Mouse (Mus musculus): ENCODE data around the gene Slc47a2.
"Not testable (repeated sequence)": the region's sequence is repeated elsewhere in the genome, so short reads cannot be mapped to it uniquely, and the experiment has no call there.

Slc47a2 gene

GRCm38 (mm10) chr11:61346133-61346532 lies 3.5 kb upstream of the Slc47a2 start:
- intact Hi-C loops (cut with DNase I): loop anchor here (5.0 to 10.0 kb wide), 2 partner anchors 41 to 241 kb away; no protein-coding TSS in a partner anchor

GRCm38 (mm10) chr11:61341971-61342370 lies 689 bp downstream of the Slc47a2 start:
- intact Hi-C loops (cut with DNase I): loop anchor here (10.0 kb wide), 1 partner anchor 237 kb away; no protein-coding TSS in a partner anchor

- intact Hi-C loops (cut with DNase I): loop anchor here (10.0 kb wide), 1 partner anchor 236 kb away; no protein-coding TSS in a partner anchor
Observed at GRCm38 (mm10) chr11:61341233-61341632, 1.4 kb downstream of the Slc47a2 start.

GRCm38 (mm10) chr11:61340374-61340773 lies 2.3 kb downstream of the Slc47a2 start:
- intact Hi-C loops (cut with DNase I): loop anchor here (10.0 kb wide), 1 partner anchor 236 kb away; no protein-coding TSS in a partner anchor

- intact Hi-C loops (cut with DNase I): no loop called here
Observed at GRCm38 (mm10) chr11:61337586-61337985, 5.1 kb downstream of the Slc47a2 start.

GRCm38 (mm10) chr11:61320904-61321687 lies 21.6 kb downstream of the Slc47a2 start:
- intact Hi-C loops (cut with DNase I): no loop called here

- intact Hi-C loops (cut with DNase I): no loop called here
Observed at GRCm38 (mm10) chr11:61319923-61320567, 22.6 kb downstream of the Slc47a2 start.

- intact Hi-C loops (cut with DNase I): no loop called here
Observed at GRCm38 (mm10) chr11:61319233-61319922, 23.3 kb downstream of the Slc47a2 start.

GRCm38 (mm10) chr11:61316864-61317263 lies 25.8 kb downstream of the Slc47a2 start:
- intact Hi-C loops (cut with DNase I): no loop called here

GRCm38 (mm10) chr11:61310321-61310720 lies 32.3 kb downstream of the Slc47a2 start:
- intact Hi-C loops (cut with DNase I): no loop called here

- intact Hi-C loops (cut with DNase I): no loop called here
Observed at GRCm38 (mm10) chr11:61309831-61310230, 32.8 kb downstream of the Slc47a2 start.

- intact Hi-C loops (cut with DNase I): no loop called here
Observed at GRCm38 (mm10) chr11:61307795-61308194, 34.9 kb downstream of the Slc47a2 start.

GRCm38 (mm10) chr11:61305377-61305776 lies 37.3 kb downstream of the Slc47a2 start:
- intact Hi-C loops (cut with DNase I): no loop called here

- intact Hi-C loops (cut with DNase I): not testable (repeated sequence)
Observed at GRCm38 (mm10) chr11:61304535-61304934, 38.1 kb downstream of the Slc47a2 start.

GRCm38 (mm10) chr11:61300716-61301392 lies 41.8 kb downstream of the Slc47a2 start:
- intact Hi-C loops (cut with DNase I): no loop called here

GRCm38 (mm10) chr11:61300205-61300604 lies 42.5 kb downstream of the Slc47a2 start:
- intact Hi-C loops (cut with DNase I): no loop called here

GRCm38 (mm10) chr11:61297901-61298300 lies 44.8 kb downstream of the Slc47a2 start:
- intact Hi-C loops (cut with DNase I): no loop called here

GRCm38 (mm10) chr11:61297326-61297725 lies 45.3 kb downstream of the Slc47a2 start:
- intact Hi-C loops (cut with DNase I): no loop called here

- intact Hi-C loops (cut with DNase I): no loop called here
Observed at GRCm38 (mm10) chr11:61296556-61296955, 46.1 kb downstream of the Slc47a2 start.

GRCm38 (mm10) chr11:61295556-61295955 lies 47.1 kb downstream of the Slc47a2 start:
- intact Hi-C loops (cut with DNase I): no loop called here

- intact Hi-C loops (cut with DNase I): no loop called here
Observed at GRCm38 (mm10) chr11:61294431-61294830, 48.2 kb downstream of the Slc47a2 start.
